Mouse (Mus musculus) stomach, postnatal 0 days (tissue): Measurements from ENCODE around the gene Gm49396.

Source experiments
- CTCF ChIP-seq: IDR thresholded peaks from 2 replicates; pipeline ENCODE4 v1.5.1; 2016; ENCODE audit warnings: antibody characterized with exemption, low read depth, mild to moderate bottlenecking, moderate library complexity
- EP300 ChIP-seq: optimal IDR thresholded peaks from 2 replicates; pipeline ENCODE3; 2016; ENCODE audit warnings: antibody characterized with exemption

DNA sequence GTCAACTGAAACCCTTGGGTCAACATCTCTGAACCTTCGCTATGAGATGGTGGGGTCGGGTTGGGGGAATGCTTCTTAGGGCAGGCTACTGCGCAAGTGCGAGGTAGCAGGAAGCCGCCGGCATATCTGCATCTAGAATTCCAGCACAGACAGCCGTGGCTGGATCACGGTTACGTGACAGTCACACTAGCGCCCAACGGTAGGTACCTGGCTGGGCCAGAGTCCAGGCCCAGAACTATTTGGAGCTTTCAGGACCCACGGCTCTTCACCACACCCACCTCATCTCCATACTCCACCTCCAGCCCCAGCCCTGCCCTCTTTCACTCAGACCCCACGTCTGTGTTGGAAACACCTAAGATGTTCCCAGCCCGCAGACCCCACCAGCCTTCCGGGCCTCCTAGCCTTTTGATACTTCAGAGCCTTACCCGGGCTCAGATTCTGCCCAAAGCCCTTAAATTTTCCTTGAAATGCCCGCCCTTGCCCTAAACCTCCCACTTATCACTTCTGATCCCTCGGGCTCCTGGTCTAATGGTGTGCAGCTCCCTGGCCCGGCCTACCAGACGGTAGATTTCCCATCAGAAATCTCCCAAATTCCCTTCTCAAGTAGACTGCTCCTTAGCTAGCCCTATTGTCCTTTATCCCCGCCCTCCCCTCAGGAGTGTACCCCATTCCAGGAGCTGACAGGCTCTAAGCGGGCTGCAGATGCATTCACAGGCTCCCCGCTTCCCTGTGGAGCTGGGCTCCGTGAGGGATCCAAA is 48.0 kb upstream of the Gm49396 start:
- TF ChIP-seq CTCF, result no peak
- TF ChIP-seq EP300, result no peak
